In genomic region chr17:35235614-35236389, GRCm38 (mm10) we compare ENCODE assay signal across 8 mouse cellular contexts. TPM values are rescaled to one million over a fixed set of nuclear protein-coding genes. Genes with fewer than 3 reads are reported as not detected.
A peak's percentile ranks its signal among the peaks of the same experiment; 100 is the strongest.
DNase-seq lines count a peak whose midpoint lies in the region; ATAC-seq and TF ChIP-seq lines count a peak whose summit lies in the region.

TSS of gene Nfkbil1 (minus strand) at chr17:35235792.

- H3K9me3 ChIP-seq in MEL (replicated peaks; ENCODE audit: insufficient read depth, low read length), result no peaks in the 10 kb centered on the region
- H3K9me3 ChIP-seq in forebrain, postnatal 0 days (ENCODE audit: low read length), result no peaks in the 10 kb centered on the region
- no peaks in the 10 kb centered on the region for H3K9me3 ChIP-seq in lung, embryonic 15.5 days

- DNase-seq in MEL (ENCODE audit: low read depth, low spot score), result peak; percentile 99
- DNase-seq in cerebellum, adult 2 months, result peak; percentile 91 to 94
- DNase-seq in forebrain, postnatal 0 days, result peak; percentile 96
- peak; percentile 90 for DNase-seq in heart, postnatal 4 days
- peak; percentile 92 to 93 for DNase-seq in layer of hippocampus, adult 8-10 months (ENCODE audit: low spot score in 2 of 2)
- DNase-seq in ovary, adult 18-20 months (ENCODE audit: low spot score), result peak; percentile 88
- DNase-seq in thymus, postnatal 0 days (ENCODE audit: low spot score), result peak; percentile 90

- H3K4me2 ChIP-seq in forebrain, postnatal 0 days (ENCODE audit: low read depth), result peak within 1 kb of the TSS; percentile 95
- peak within 1 kb of the TSS; percentile 88 for H3K4me2 ChIP-seq in lung, embryonic 15.5 days

- peaks cover 4 to 17% of the 10 kb centered on the region in 2 experiments; a peak in 3 of 4 replicates for H3K4me1 ChIP-seq in MEL (ENCODE audit: control insufficient read depth in 1 of 2, insufficient read depth in 2 of 2, low read length in 2 of 2)
- H3K4me1 ChIP-seq in cerebellum, adult 2 months (ENCODE audit: control insufficient read depth, insufficient read depth, low read length), result peaks cover 11% of the 10 kb centered on the region; the same call in 1 of the 2 replicates
- peaks cover 9% of the 10 kb centered on the region for H3K4me1 ChIP-seq in forebrain, postnatal 0 days (ENCODE audit: insufficient read depth)
- H3K4me1 ChIP-seq in lung, embryonic 15.5 days, result peaks cover 42% of the 10 kb centered on the region

- TF ChIP-seq CTCF in MEL (IDR thresholded peaks at IDR 0.05 in 2 of 3, conservative IDR thresholded peaks at IDR 0.05 in 1 of 3; ENCODE audit: control insufficient read depth in 1 of 3, insufficient read depth in 1 of 3, low read depth in 2 of 3, low read length in 3 of 3, poor library complexity in 1 of 3, severe bottlenecking in 1 of 3), result peak in 1 of 3 experiments; percentile 9; a peak in 1 of 6 replicates
- 0 out of 2 replicates have a peak, but pooled peaks have one; percentile 7 for TF ChIP-seq CTCF in cerebellum, adult 2 months (IDR thresholded peaks at IDR 0.05; ENCODE audit: borderline replicate concordance, insufficient read depth, low read depth, low read length)
- TF ChIP-seq CTCF in forebrain, postnatal 0 days (IDR thresholded peaks at IDR 0.05; ENCODE audit: low read depth), result no peak

- H3K36me3 ChIP-seq in MEL (ENCODE audit: control insufficient read depth in 1 of 2, insufficient read depth in 2 of 2, low read length in 2 of 2), result peaks cover 3 to 12% of the 10 kb centered on the region in 2 experiments; a peak in 2 of 4 replicates
- peaks cover 6% of the 10 kb centered on the region for H3K36me3 ChIP-seq in forebrain, postnatal 0 days (ENCODE audit: insufficient read depth)
- peaks cover 9% of the 10 kb centered on the region for H3K36me3 ChIP-seq in lung, embryonic 15.5 days

- H3K27me3 ChIP-seq in MEL (ENCODE audit: control insufficient read depth in 1 of 2, insufficient read depth in 2 of 2, low read length in 2 of 2), result no peaks in the 10 kb centered on the region
- no peaks in the 10 kb centered on the region for H3K27me3 ChIP-seq in cerebellum, adult 2 months (ENCODE audit: control insufficient read depth, insufficient read depth, low read length)
- H3K27me3 ChIP-seq in forebrain, postnatal 0 days (ENCODE audit: insufficient read depth, low read length), result no peaks in the 10 kb centered on the region
- no peaks in the 10 kb centered on the region for H3K27me3 ChIP-seq in lung, embryonic 15.5 days

- TF ChIP-seq EP300 in MEL (IDR thresholded peaks at IDR 0.05; ENCODE audit: low read depth in 1 of 2, low read length in 2 of 2), result peak in 1 of 2 experiments; percentile 51; a peak in 2 of 4 replicates

- WGBS in cerebellum, adult 2 months, result under 1% methylated on average over 35 of the region's 35 CpGs
- 2% methylated on average over 35 of the region's 35 CpGs for WGBS in forebrain, postnatal 0 days
- under 1% methylated on average over 35 of the region's 35 CpGs for WGBS in lung, embryonic 15.5 days

- peak within 1 kb of the TSS; percentile 94 for H3K9ac ChIP-seq in MEL (ENCODE audit: control insufficient read depth, low read depth, low read length, poor library complexity, severe bottlenecking)
- peak within 1 kb of the TSS; percentile 57 for H3K9ac ChIP-seq in forebrain, postnatal 0 days
- H3K9ac ChIP-seq in lung, embryonic 15.5 days, result peak within 1 kb of the TSS; percentile 85

- peaks cover 23% of the 10 kb centered on the region for H3K79me2 ChIP-seq in MEL (ENCODE audit: control insufficient read depth, insufficient read depth, low read length, poor library complexity)

- no peak for TF ChIP-seq RAD21 in MEL (IDR thresholded peaks at IDR 0.05; ENCODE audit: low read depth, low read length)

- peak within 1 kb of the TSS; percentile 64 to 94 for H3K4me3 ChIP-seq in MEL (ENCODE audit: control insufficient read depth in 1 of 2, insufficient read depth in 1 of 2, low read depth in 2 of 2, low read length in 2 of 2)
- H3K4me3 ChIP-seq in cerebellum, adult 2 months (replicated peaks; ENCODE audit: insufficient read depth, low read depth, low read length), result peak within 1 kb of the TSS; percentile 83
- peak within 1 kb of the TSS; percentile 52 for H3K4me3 ChIP-seq in forebrain, postnatal 0 days (ENCODE audit: low read depth, low read length)
- peak within 1 kb of the TSS; percentile 66 for H3K4me3 ChIP-seq in lung, embryonic 15.5 days

- H3K27ac ChIP-seq in MEL (ENCODE audit: control insufficient read depth, low read depth, low read length), result peak within 1 kb of the TSS; percentile 98
- peak within 1 kb of the TSS; percentile 82 for H3K27ac ChIP-seq in cerebellum, adult 2 months (ENCODE audit: insufficient read depth, low read length)
- H3K27ac ChIP-seq in forebrain, postnatal 0 days (ENCODE audit: low read depth, low read length), result peak within 1 kb of the TSS; percentile 91
- H3K27ac ChIP-seq in lung, embryonic 15.5 days, result peak within 1 kb of the TSS; percentile 97

- peak; percentile 75 to 78 for TF ChIP-seq POLR2A in MEL (IDR thresholded peaks at IDR 0.05; ENCODE audit: control insufficient read depth in 1 of 2, insufficient read depth in 1 of 2, low read depth in 1 of 2, low read length in 2 of 2, poor library complexity in 1 of 2)
- peak; percentile 76; the same call in 1 of the 2 replicates for TF ChIP-seq POLR2A in cerebellum, adult 2 months (IDR thresholded peaks at IDR 0.05; ENCODE audit: borderline replicate concordance, insufficient read depth, low read length)

- ATAC-seq in forebrain, postnatal 0 days, result peak; percentile 86
- ATAC-seq in lung, embryonic 15.5 days (ENCODE audit: borderline replicate concordance, extremely low read depth, low FRiP score, low TSS enrichment), result peak; percentile 88

TF ChIP-seq in MEL, 35 proteins besides CTCF, POLR2A, EP300 and RAD21 (continues in another document):
- TF ChIP-seq MXI1 (IDR thresholded peaks at IDR 0.05; ENCODE audit: low read depth, low read length), result peak; percentile 85
- TF ChIP-seq ELF1 (IDR thresholded peaks at IDR 0.05; ENCODE audit: low read depth, low read length), result peak; percentile 98
- peak; percentile 93 for TF ChIP-seq MAX (IDR thresholded peaks at IDR 0.05; ENCODE audit: low read length)
- peak; percentile 67 for TF ChIP-seq ZMIZ1 (IDR thresholded peaks at IDR 0.05; ENCODE audit: low read depth, low read length)
- TF ChIP-seq MAZ (IDR thresholded peaks at IDR 0.05; ENCODE audit: low read depth, low read length), result peak; percentile 97
- peak; percentile 75 for TF ChIP-seq NELFE (IDR thresholded peaks at IDR 0.05; ENCODE audit: low read depth, low read length)
- 0 out of 2 replicates have a peak, but pooled peaks have one; percentile 4 for TF ChIP-seq ZNF384 (IDR thresholded peaks at IDR 0.05; ENCODE audit: low read depth, low read length)
- TF ChIP-seq ETS1 (IDR thresholded peaks at IDR 0.05; ENCODE audit: low read depth, low read length), result peak; percentile 66
- no peak for TF ChIP-seq E2F4 (IDR thresholded peaks at IDR 0.05; ENCODE audit: borderline replicate concordance, low read depth, low read length)
- TF ChIP-seq RCOR1 (IDR thresholded peaks at IDR 0.05; ENCODE audit: low read depth, low read length), result peak; percentile 55
- TF ChIP-seq USF2 (IDR thresholded peaks at IDR 0.05; ENCODE audit: borderline replicate concordance in 1 of 2, insufficient read depth in 1 of 2, low read depth in 1 of 2, low read length in 2 of 2), result no peak
- TF ChIP-seq NRF1 (IDR thresholded peaks at IDR 0.05; ENCODE audit: insufficient read depth, low read depth, low read length, poor library complexity, severe bottlenecking), result peak; percentile 61; the same call in 1 of the 2 replicates
- TF ChIP-seq MAFK (IDR thresholded peaks at IDR 0.05; ENCODE audit: borderline replicate concordance, low read depth, low read length), result no peak
- peak; percentile 94 for TF ChIP-seq MYC (IDR thresholded peaks at IDR 0.05; ENCODE audit: low read depth, low read length)
- no peak for TF ChIP-seq POLR2AphosphoS5 (IDR thresholded peaks at IDR 0.05; ENCODE audit: borderline replicate concordance, low read depth, low read length)
- peak; percentile 88 for TF ChIP-seq TBP (IDR thresholded peaks at IDR 0.05; ENCODE audit: low read depth, low read length)
- TF ChIP-seq JUND (IDR thresholded peaks at IDR 0.05; ENCODE audit: low read depth, low read length), result peak; percentile 77; the same call in 1 of the 2 replicates
- peak; percentile 62 for TF ChIP-seq USF1 (IDR thresholded peaks at IDR 0.05; ENCODE audit: low read depth, low read length)
- peak; percentile 83 for TF ChIP-seq TCF12 (IDR thresholded peaks at IDR 0.05; ENCODE audit: low read depth, low read length)
- peak; percentile 96 for TF ChIP-seq SIN3A (IDR thresholded peaks at IDR 0.05; ENCODE audit: low read length)
- peak; percentile 68; the same call in 1 of the 2 replicates for TF ChIP-seq CHD1 (IDR thresholded peaks at IDR 0.05; ENCODE audit: low read depth, low read length)
- peak; percentile 15; the same call in 1 of the 2 replicates for TF ChIP-seq GATA1 (IDR thresholded peaks at IDR 0.05; ENCODE audit: low read depth, low read length)
- no peak for TF ChIP-seq GABPA (IDR thresholded peaks at IDR 0.05; ENCODE audit: low read depth, low read length)
- TF ChIP-seq SMC3 (IDR thresholded peaks at IDR 0.05; ENCODE audit: low read depth, low read length), result peak; percentile 40
- TF ChIP-seq UBTF (IDR thresholded peaks at IDR 0.05; ENCODE audit: borderline replicate concordance, insufficient read depth, low read depth, low read length), result no peak
- TF ChIP-seq POLR2AphosphoS2 (IDR thresholded peaks at IDR 0.05; ENCODE audit: low read length), result peak; percentile 63; the same call in 1 of the 2 replicates
- peak; percentile 25; the same call in 1 of the 2 replicates for TF ChIP-seq ZC3H11A (IDR thresholded peaks at IDR 0.05; ENCODE audit: low read depth, low read length)
- TF ChIP-seq ZKSCAN1 (IDR thresholded peaks at IDR 0.05; ENCODE audit: low read depth, low read length), result no peak
- no peak for TF ChIP-seq MYB (IDR thresholded peaks at IDR 0.05; ENCODE audit: low read depth, low read length)
- TF ChIP-seq CHD2 (IDR thresholded peaks at IDR 0.05; ENCODE audit: low read length), result peak; percentile 64

RNA-seq across cellular contexts. Expression of gene Nfkbil1, which starts in this region (rescaled TPM):
- 10.1 and 10.3 TPM in 2 replicates for total RNA-seq in MEL (2012; rRNA removed)
- polyA plus RNA-seq in MEL (2012; ENCODE audit: insufficient read depth in 1 of 2, insufficient read length in 2 of 2, low read depth in 1 of 2, low replicate concordance in 2 of 2, missing spikeins in 1 of 2), result 10 to 100 TPM in 1 of 2 experiments, not detected in 1; 26.0 TPM
- polyA plus RNA-seq in cerebellum, adult 2 months (2012; rRNA removed), result 12.7 and 13.2 TPM in 2 replicates
- 17.1 and 24.5 TPM in 2 replicates for total RNA-seq in forebrain, postnatal 0 days (2014; rRNA removed)
- 12.3 and 12.4 TPM in 2 replicates for polyA plus RNA-seq in forebrain, postnatal 0 days (2015; fragmentation: Nextera tagmentation; extraction: Ambion mirVana)
- 10 to 100 TPM; 10.8 to 11.0 TPM for total RNA-seq in heart, postnatal 4 days (2021)
- 10 to 100 TPM; 12.9 to 16.4 (median 14.9) TPM for total RNA-seq in layer of hippocampus, adult 8-10 months (2022)
- polyA plus RNA-seq in lung, embryonic 15.5 days (2015; fragmentation: Nextera tagmentation; extraction: Ambion mirVana), result 13.2 and 13.4 TPM in 2 replicates
- 14.0 and 16.8 TPM in 2 replicates for polyA plus RNA-seq in thymus, postnatal 0 days (2015; fragmentation: Nextera tagmentation; extraction: Ambion mirVana)

Comparison
In these comparisons a context has a peak if more than half of its experiments do, and no peak if none do; other contexts are left out.
1. Peak in every context shown above with its lines: DNase-seq, ATAC-seq, H3K4me3 ChIP-seq and H3K27ac ChIP-seq.